Mouse (Mus musculus) gastrocnemius, postnatal 10 days (tissue): ENCODE measurements at regions not wholly inside any gene's neighbourhood (a gene's known extent, or its start where the extent isn't known, plus 50 kb on each side); places are given as distances from the start of the nearest gene placed in this dataset.

ENCODE experiments used
- DNase-seq: peaks from one replicate; pipeline ENCODE4 v3.0.0; 2021; ENCODE audit warnings: mixed read lengths

DNA sequence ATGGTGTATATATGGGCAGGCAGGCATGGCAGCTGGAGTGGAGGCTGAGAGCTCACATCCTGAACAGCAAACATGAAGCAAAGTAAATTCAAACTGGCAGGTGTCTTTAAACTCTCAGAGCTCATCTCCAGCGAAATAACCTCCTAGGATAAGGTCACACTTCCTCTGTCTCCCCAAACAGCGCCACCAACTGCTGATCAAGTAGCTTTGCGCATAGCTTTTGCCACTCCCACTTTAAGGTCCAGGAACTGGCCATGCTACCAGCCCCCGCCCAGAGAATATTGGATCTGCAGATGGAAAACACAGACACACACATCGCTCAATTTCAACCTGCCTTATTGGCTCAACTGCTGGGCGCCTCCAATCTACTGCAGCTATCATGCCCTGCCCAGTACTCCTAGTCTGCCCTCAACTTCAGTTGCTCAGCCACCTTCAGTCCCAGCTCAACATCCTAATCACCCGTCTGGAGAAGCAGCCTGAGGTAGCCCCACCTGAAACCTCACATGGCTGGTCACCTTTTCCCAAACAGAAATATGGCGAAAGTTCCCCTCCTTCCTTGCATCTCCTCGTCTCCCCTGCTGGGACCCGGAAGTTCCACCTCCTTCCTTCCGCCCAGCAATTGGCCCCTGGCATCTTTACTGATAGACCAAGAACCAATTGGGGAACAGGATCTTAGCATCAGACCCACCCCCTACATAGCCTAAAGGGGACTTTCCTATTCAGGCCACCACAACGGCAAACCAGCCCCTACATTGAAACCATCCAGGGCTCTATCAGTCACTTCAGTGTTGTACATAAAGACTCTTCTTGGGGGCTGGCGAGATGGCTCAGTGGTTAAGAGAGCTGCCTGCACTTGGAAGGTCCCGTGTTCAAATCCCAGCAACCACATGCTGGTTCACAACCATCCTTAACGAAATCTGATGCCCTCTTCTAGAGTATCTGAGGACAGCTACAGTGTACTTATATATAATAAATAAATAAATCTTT lies 70.4 kb upstream of the Slc38a4 start:
- no peak for DNase-seq

DNA sequence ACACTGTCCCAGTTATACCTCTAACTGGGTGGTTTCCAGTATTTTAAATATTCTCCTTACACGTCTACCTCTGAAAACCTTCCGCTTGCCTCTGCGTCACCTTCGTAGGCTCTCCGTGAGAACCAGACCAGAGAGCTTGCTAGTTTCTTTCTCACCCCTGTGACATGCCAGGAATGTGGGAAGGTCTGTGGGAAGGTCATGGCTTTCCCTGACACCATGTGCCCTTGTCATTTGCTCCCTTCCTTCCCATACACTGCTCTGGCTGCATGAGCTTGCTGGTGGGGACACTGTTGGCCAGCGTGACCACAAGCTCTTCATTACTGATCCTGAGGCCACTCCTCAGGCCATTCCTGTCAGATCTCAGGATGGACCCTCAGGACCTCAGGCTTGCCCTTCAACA lies 66.5 kb upstream of the Slc38a4 start:
- no peak for DNase-seq

- no peak for DNase-seq
Measured at GRCm38 (mm10) chr15:97112452-97113200, 56.9 kb upstream of the Slc38a4 start.

- no peak for DNase-seq
Measured at GRCm38 (mm10) chr15:97111320-97112192, 55.8 kb upstream of the Slc38a4 start.

- DNase-seq: no peak
Measured at GRCm38 (mm10) chr15:97107779-97108178, 52.0 kb upstream of the Slc38a4 start.

DNA sequence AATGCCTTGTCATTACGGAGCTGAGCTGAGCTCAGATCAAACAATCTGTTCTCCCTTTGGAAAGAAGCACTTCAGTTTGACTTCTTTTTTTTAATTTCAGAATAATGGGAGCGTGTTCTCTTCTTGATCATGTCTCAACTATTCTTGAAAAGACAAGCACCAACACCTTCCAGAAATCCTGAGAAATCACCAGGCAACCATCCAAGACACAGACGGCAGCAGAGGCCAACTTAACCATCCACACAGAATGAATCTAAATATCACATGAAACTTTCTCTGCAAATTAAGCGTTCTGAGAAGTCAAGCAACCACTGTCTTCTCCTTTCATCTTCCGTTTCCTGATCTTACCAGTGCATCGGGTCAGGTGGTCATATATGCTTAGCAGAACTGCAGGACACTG lies 50.8 kb upstream of the Slc38a4 start:
- no peak for DNase-seq
